Mouse (Mus musculus) mouse trophoblast stem cell (cell line): Measurements from ENCODE around the gene 4930595D18Rik.

Experiments
- in situ Hi-C, 2 experiments: fragments of 300-500 bp; cut with MseI, MboI; formaldehyde crosslinking; loops; 2 replicates in 1 of 2; 3 replicates in 1 of 2; pipeline ENCODE4 v1.15.1; 2025

4930595D18Rik gene

DNA sequence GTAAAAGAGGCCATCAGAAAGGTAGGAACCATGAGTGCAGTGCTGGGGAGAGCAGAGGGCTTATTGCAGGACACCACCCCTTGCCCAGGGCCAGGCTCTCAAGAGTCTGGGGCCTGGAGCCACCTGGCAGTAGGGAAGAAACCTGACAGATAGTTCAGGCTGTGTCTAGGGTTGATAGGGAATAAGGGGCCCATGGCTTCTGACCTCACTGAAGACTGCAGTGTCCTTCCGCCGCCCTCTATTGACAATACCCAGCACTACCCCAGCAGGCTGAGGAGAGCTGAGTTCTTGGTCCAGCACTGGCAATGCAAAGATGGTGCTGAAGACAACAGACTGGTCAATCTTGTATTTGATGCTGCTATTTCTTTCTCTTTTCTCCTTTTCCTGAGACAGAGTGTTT, 47.2 kb downstream of the 4930595D18Rik start:
- in situ Hi-C loops: no loop called here

DNA sequence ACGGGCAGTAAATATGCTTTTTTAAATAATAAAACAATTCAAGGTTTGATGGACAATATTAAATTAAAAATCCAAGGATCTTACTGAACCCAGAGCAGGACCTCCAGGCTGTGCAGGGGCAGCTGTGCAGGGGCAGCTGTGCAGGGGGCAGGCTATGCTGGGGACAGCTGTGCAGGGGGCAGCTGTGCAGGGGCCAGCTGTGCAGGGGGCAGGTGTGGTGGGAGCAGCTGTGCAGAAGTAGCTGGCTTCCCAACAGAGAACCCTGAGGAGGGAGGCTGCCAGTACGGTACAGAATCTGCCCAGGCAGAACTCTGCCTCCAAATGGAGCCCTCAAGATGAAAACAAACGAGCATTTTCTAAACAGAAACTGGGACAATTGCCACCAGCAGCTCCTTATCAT, 48.3 kb downstream of the 4930595D18Rik start:
- in situ Hi-C loops: no loop called here

DNA sequence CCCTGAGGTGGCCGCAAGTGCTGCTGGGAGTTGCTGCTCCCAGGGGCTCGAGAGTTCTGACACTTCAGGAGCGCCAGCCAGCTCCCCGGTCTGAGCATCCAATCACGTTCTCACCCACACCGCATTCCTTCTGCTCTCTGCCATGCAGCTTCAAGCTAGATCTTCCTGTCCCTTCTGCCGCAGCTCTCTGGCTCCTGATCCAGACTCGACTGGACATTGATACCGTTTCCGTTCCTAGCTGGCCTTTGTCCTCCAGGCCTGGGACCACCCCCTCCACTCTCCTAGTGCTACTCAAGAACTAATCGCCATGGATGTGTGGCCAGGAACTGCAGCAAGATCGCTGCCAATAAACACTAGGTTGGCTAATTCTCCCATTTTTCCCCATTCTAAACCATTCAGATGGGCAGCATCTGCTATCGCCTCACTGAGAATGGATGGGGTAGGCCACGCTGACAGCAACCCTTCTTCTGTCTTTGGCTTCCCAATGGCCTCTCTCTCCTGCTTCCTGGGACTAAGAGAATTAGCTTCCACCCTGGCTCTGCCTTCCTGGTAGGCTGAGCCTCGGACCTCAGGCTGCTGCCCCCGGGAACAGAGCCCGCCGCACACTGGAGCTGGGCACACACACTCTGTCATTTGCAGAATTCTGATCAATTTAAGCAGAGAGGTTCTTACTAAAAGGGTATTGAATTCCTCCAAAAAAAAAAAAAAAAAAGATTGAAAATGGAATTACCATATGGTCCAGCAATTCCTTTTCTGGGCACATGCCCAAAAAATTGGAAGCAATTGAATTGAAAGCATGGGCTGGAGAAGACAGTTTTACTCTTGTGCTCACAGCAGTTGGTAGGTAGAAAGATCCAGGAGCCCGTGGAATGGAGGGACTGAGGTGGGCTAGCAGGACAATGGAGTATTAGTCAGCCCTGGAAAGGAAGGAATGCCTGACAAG, 49.2 kb downstream of the 4930595D18Rik start:
- in situ Hi-C loops: no loop called here

DNA sequence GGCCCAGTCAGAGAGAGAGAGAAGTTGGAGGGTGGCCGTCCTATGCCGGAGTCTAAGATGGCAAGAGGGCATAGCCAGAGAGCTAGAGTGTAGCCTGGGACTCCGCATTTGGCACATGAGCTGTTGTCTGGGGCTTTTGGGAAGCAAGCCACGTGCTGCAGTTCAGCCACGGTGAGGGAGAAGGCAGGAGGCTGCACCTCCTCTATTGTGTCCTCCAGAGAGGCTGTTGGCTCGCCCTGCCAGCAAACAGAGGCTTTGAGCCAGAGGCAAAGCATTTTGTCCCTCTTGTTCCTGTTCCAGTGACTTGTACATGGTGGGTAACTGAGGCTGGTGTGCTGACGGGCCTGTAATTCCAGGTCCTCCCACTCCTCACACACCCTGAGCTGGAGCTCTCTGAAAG, 50.1 kb downstream of the 4930595D18Rik start:
- in situ Hi-C loops: no loop called here

DNA sequence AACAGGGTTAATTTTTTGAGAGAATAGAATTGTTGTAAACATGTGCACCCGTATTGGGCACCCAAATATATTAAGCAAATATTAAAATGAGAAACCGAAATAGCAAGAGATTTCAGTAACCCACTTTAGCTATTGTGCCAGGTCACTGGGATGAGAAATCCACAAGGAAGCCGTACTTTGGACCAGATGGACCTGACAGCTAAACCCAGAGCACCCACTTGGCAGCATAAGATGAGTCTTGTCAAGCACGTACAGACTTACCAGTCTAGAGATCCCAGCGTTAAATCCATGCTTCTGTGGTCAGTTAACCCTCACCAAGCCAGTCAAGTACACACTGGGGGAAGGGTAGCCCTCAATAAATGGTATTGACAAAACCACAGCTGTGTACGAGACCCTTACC, 58.6 kb downstream of the 4930595D18Rik start:
- in situ Hi-C loops: no loop called here

DNA sequence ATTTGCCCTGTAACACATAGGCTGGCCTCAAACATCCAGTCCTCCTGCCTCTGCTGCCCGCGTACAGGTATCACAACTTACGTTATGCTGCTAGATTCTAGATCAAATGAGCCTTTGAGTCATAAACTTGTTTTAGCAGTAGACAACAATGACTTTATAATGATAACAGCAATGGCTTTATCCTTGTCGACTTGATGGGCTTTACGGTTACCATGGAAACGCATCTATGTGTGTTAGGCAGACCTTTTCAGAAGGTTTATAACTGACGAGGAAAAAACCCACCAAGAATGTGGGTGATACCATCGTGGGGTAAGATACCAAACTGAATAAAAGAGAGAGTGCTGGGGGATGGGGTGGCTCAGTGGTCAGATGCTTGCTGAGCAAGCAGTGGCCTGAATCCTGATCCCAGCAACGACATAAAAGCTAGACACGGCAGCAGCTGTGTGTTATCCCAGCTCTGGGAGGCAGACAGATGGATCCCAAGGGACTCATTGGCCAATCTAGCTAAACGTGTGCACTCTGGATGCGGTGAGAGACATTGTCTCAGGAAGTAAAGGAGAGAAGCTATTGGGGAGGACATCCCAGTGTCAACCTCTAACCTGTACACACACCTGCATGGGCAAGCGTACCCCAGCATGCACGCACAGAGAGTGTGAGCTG, 59.6 kb downstream of the 4930595D18Rik start:
- in situ Hi-C loops: no loop called here

DNA sequence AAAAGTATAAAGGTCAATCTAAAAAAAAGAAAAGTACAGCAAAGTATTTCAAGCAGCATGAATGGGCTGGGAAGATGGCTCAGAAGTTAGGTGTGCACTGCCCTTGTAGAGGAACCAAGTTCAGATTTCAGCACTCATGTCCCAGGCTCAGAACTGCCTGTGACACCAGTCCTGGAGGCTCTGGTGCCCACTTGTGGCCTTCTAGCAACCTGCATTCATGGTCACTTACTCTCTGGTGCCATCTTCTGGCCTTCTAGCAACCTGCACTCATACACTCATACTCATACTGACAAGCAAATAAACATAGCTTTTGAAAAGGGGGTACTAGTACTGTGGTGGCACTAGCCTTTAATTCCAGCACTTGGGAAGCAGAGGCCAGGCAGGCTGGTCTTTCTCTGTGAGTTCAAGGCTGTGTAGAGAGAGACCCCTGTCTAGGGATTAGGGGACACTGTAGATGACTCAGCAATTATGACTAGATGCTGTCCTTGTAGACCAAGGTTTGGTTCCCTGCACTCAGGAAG, 61.9 kb downstream of the 4930595D18Rik start:
- in situ Hi-C loops: no loop called here

DNA sequence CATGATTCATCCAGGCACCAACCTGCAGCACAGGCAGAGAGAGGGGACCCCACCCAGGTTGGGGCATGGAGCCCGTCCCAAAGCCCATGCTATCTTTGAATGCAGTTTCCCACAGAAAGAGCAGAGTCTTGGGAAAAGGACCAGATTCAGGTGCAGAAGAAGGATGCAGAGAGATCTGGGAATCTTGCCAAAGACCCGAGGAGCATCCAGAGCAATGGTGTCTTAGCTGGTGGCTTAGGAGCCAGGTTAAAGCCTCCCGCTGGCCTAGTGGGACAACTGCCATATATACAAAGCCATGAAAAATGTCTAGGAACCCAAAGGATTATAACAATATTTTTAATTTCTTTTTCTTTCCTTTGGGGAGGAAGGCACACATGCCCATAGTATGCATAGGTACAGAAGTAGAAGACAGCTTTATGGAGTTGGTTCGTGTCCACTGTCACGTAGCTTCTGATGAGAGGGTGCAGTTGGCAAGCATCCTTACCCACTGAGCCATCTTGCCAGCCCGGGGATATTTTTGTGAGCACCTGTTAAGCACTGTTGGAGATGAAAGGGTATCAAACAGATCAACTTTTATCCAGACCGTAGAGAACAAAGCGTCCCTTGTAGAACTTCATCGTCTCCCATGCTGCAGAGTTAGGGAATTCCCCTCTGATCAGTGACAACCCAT, 63.2 kb downstream of the 4930595D18Rik start:
- in situ Hi-C loops: no loop called here

DNA sequence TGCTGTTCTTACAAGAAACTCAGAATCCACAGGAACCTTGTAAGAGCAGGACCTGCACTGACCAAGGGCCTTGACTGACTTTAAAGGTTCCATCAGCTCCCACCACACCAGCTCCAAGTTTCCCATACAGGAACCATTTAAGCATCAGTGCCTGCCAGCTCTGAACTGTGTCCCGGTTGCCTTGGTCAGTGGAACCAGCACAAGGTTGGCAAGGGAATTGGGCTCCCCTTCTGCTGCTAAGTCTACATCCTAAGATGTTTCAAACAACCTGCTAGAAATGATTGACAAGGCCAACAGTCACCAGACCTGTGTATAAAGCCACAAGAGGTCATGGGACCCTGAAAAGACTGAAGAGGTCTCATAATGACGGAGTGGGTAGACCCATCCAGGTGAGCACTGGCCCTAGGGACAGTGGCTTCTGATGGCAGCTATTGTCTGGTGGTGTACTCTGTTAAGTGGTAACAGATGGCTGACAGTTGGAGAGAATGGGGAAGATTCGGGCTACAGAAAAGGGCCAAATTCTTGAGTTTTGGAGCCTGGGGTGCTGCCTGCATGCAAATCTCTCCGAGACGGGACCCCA, 64.7 kb downstream of the 4930595D18Rik start:
- in situ Hi-C loops: no loop called here

DNA sequence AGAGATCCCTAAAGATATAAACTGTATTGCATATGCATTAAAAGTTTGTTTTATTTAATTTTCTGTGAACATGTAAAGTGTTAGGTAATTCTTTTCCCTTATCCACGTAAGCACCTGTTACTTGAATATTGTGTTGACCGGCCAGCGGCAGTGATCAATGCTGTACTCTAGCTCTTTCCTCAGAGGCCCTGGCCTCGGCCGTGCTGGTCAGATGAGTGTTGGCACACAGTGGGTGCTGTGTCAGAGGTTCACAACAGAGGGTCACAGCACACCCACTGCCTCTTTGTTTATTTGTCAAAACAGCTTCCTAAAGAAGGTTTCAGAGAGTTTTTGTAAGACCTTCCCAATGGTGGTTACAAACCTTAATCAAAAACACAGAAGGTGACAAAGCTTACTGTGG, 69.7 kb downstream of the 4930595D18Rik start:
- in situ Hi-C loops: no loop called here

DNA sequence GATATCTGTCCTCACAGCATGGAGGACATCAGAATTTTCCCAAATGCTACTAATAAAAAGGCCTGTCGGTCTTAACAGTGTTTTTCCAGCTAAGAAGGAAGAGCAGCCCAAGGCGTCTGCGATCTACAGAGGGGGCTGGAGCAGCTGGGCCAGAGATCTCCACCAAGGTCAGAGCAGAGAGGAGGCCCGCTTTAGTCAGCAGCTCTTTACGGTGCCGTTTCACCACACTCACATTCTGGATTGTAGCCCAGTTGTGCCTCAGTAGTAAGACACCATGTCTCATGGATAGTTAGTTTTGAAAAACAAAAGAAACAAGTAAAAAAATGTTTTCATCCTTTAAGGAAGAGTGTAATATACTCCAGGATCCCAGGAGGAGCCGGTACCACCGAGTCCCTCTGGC, 73.1 kb downstream of the 4930595D18Rik start:
- in situ Hi-C loops: no loop called here
